Mouse (Mus musculus) kidney, adult 10 weeks (tissue): Measurements from ENCODE around the gene Tsr1. TPM values are rescaled to one million over a fixed set of nuclear protein-coding genes. Genes with fewer than 3 reads are reported as not detected.

Experiments used
- polyA plus RNA-seq: library from polyadenylated mRNA; stranded (reverse); fragments of 350-450 nt; fragmentation: Illumina TruSeq; extraction: RNeasy Lipid Tissue Mini Kit (QIAGEN cat#74804); gene quantifications from one replicate; pipeline ENCODE4 v1.2.3, GENCODE M21; 2014; ENCODE audit warnings: low read depth, low replicate concordance

Tsr1 gene
- polyA plus RNA-seq: 21.5 TPM

DNA sequence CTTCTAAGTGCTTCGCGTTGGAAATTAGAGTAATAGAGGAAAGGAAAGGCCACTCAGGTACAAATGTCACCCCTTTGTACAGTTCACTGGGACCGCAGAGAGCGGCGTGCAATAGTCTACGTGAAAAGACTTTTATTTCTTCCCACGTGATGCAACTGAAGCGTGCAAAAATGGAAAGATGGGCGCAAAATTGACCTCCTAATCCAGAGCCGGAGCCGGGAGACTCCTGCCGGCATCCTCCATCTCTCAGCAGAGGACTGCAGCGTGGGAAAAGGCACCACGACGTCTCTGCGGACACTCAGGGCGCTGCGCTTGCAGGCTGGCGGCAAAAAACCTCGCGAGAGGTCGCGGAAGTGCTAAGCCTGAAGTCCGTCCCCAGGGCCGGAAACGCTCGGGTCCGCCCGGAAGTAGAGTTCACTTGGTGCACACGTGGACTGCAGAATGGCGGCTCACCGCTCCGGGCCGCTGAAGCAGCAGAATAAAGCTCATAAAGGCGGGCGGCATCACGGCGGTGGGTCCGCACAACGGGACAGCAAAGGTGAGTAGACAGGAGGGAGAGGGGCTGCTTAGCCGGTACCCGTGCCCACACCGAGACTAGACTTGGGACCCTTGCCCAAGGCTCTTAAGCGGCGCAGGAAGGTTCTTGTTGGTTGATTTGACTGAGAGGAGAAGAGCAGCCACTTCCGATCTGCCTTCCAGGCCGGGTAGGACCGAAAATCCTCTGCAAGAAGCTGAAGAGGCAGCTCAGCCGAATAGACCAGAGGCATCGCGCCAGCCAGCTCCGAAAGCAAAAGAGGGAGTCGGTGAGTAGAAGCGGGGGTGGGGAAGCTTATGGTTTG, at the start of gene Tsr1:
TSS of gene Tsr1 (plus strand) at position 394 of the 839 bp plus-strand sequence.

DNA sequence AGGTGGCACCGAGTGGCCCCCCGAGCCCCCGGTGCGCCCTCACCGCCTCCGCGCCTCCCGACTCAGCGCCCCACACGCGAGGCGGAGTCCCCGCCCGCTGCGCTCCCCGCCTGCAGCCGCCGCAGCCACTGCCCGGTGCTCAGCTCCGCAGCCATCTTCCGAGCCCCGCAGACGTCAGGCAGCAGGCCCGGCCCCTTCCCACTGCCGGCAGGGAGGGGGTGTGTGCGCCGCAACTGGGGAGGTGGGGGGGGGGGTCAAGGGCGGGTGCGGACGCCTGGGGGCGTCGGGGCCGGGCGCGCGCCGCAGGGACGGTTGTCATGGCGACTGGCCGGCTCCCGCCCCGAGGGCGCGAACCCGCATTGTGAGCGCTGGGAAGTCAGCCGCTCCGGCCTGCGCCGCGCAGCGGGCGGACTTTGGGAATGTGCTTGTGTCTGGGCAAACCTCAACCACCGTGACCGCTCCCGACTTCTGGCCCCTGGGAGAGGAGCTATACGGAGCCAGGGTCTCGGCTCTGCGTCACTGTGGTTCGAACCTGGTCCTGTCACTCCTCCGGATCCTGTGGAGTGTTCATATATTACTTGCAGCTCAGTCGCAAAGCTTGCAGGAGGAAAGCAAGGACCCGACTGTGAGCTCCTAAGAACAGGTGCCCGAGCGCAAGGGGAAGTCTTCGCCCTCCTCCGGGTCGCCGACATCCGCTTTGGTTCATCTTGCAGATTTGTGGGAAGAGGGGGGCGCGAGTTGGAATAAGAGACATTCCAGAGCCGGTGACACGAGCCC, 782 bp upstream of the Tsr1 start, which contains the start of gene Sgsm2:
TSS of gene Sgsm2 (minus strand) at position 160 of the 777 bp plus-strand sequence.

DNA sequence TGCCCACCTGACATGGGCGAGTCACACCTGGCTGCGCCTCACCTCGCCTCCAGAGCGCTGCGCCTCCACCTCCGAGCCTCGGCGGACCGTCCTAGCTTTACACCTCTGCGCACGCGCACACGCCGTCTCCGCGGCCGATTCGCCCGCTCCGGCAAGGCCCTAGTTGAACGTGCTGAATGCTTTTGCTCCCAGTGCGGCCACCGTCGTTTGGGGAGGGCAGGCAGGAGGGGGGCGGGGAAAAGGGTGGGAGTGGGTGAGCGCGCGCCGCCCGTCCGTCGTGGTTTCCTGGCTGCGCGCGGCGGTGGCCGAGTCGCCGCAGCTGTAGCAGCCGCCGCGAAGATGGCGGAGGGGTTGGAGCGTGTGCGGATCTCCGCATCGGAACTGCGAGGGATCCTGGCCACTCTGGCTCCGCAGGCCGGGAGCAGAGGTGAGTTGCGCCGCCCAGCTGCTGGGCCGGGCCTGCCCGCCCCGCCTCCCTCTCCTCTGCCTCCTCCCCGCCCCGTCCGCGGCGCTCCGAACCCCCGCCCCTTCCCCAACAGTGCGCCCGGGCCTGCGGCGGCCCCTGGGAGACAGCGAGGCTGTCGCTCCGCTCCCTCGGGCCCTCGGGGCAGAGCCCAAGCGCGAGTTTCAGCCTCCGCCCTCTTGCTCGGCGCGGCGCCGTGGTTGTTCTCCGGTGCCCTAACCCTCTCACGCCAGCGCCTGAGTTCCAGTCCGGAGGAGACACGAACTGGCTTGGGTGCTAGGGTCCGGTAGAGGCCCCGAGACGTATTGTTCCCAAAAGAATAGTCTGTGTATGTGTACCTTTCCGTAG, 27.9 kb downstream of the Tsr1 start, which contains the start of the genes Smg6 and Srr:
TSS of gene Smg6 (plus strand) at position 247 of the 811 bp plus-strand sequence.
TSS of gene Srr (minus strand) at position 372 of the 811 bp plus-strand sequence.

Other genes with a start within 250 kb of the Tsr1 start
- gene Cluh, start 248.6 kb upstream of the Tsr1 start, polyA plus RNA-seq: 11.4 TPM
- 427 TPM for gene Pafah1b1, start 173.4 kb upstream of the Tsr1 start, polyA plus RNA-seq
- gene Mettl16, start 127.2 kb upstream of the Tsr1 start, polyA plus RNA-seq: 29.5 TPM
- 1.5 TPM for gene Mnt, start 67.2 kb upstream of the Tsr1 start, polyA plus RNA-seq
- gene Sgsm2, start 1.0 kb upstream of the Tsr1 start, polyA plus RNA-seq: 1.1 TPM
- gene Smg6, start 27.8 kb downstream of the Tsr1 start, polyA plus RNA-seq: 13.0 TPM
- 171 TPM for gene Srr, start 27.9 kb downstream of the Tsr1 start, polyA plus RNA-seq